Mouse (Mus musculus) heart, postnatal 25 days (tissue): ENCODE data around the gene Txndc2. TPM values are rescaled to one million over a fixed set of nuclear protein-coding genes. Genes with fewer than 3 reads are reported as not detected.

Experiments
- DNase-seq: peaks from one replicate; pipeline ENCODE4 v3.0.0; 2022; ENCODE audit warnings: low spot score
- intact Hi-C: fragments of 180-260 bp; cut with DNase I; formaldehyde crosslinking; loops from one replicate; pipeline ENCODE4 v1.15.1; 2025
- total RNA-seq, 2 experiments: library from RNA; stranded (reverse); gene quantifications; 2 replicates each; pipeline ENCODE4 v1.2.3; 2021

The Txndc2 gene
- total RNA-seq = not detected

GRCm38 (mm10) chr17:65641734-65642218 is at the start of gene Txndc2:
TSS of gene Txndc2 (minus strand) at chr17:65642168.
- intact Hi-C loops = no loop called here
- no peak for DNase-seq

- intact Hi-C loops = loop anchor here (2.0 kb wide), 1 partner anchor 19 kb away; no protein-coding TSS in a partner anchor
- DNase-seq = no peak
Measured at GRCm38 (mm10) chr17:65683731-65684130, 41.8 kb upstream of the Txndc2 start.

GRCm38 (mm10) chr17:65683316-65683715 is 41.3 kb upstream of the Txndc2 start:
- no peak for DNase-seq
- intact Hi-C loops = loop anchor here (2.0 kb wide), 1 partner anchor 19 kb away; no protein-coding TSS in a partner anchor

GRCm38 (mm10) chr17:65682071-65682680 is 40.2 kb upstream of the Txndc2 start:
- intact Hi-C loops = loop anchor here (2.0 kb wide), 1 partner anchor 21 kb away; no protein-coding TSS in a partner anchor
- DNase-seq = no peak

- intact Hi-C loops = no loop called here
Measured at GRCm38 (mm10) chr17:65681516-65681915, 39.5 kb upstream of the Txndc2 start.

GRCm38 (mm10) chr17:65680801-65681412 is 38.9 kb upstream of the Txndc2 start:
- DNase-seq = no peak
- intact Hi-C loops = no loop called here

More at GRCm38 (mm10) chr17:65681516-65681915, 39.5 kb upstream of the Txndc2 start:
- no peak for DNase-seq

GRCm38 (mm10) chr17:65679806-65680446 is 38.0 kb upstream of the Txndc2 start:
- intact Hi-C loops = loop anchor here (2.0 kb wide), 1 partner anchor 65 kb away; no protein-coding TSS in a partner anchor
- peak; percentile 35 for DNase-seq

GRCm38 (mm10) chr17:65677742-65678141 is 35.8 kb upstream of the Txndc2 start:
- intact Hi-C loops = loop anchor here (2.0 kb wide), 1 partner anchor 63 kb away; no protein-coding TSS in a partner anchor
- DNase-seq = no peak

- DNase-seq = no peak
- intact Hi-C loops = no loop called here
Measured at GRCm38 (mm10) chr17:65676536-65676935, 34.6 kb upstream of the Txndc2 start.

- intact Hi-C loops = no loop called here
- DNase-seq = no peak
Measured at GRCm38 (mm10) chr17:65675985-65676384, 34.0 kb upstream of the Txndc2 start.

GRCm38 (mm10) chr17:65674710-65675171 is 32.8 kb upstream of the Txndc2 start:
- DNase-seq = no peak
- intact Hi-C loops = no loop called here

GRCm38 (mm10) chr17:65672926-65673325 is 31.0 kb upstream of the Txndc2 start:
- DNase-seq = no peak
- intact Hi-C loops = no loop called here

- intact Hi-C loops = no loop called here
- DNase-seq = no peak
Measured at GRCm38 (mm10) chr17:65669061-65669460, 27.1 kb upstream of the Txndc2 start.

- intact Hi-C loops = no loop called here
- DNase-seq = no peak
Measured at GRCm38 (mm10) chr17:65667792-65668191, 25.8 kb upstream of the Txndc2 start.

- intact Hi-C loops = no loop called here
- DNase-seq = no peak
Measured at GRCm38 (mm10) chr17:65666388-65667161, 24.6 kb upstream of the Txndc2 start.

GRCm38 (mm10) chr17:65665786-65666387 is 23.9 kb upstream of the Txndc2 start:
- no peak for DNase-seq
- intact Hi-C loops = no loop called here

GRCm38 (mm10) chr17:65663329-65664078 is 21.5 kb upstream of the Txndc2 start:
- no peak for DNase-seq

GRCm38 (mm10) chr17:65662662-65663061 is 20.7 kb upstream of the Txndc2 start:
- intact Hi-C loops = no loop called here
- DNase-seq = no peak

More at GRCm38 (mm10) chr17:65663329-65664078, 21.5 kb upstream of the Txndc2 start:
- intact Hi-C loops = no loop called here

- intact Hi-C loops = no loop called here
- DNase-seq = no peak
Measured at GRCm38 (mm10) chr17:65658416-65658815, 16.4 kb upstream of the Txndc2 start.
